Mouse (Mus musculus) kidney, postnatal 36 days (tissue): ENCODE data around the gene Pawr.
A peak's percentile ranks its signal among the peaks of the same experiment; 100 is the strongest.
"Not testable (repeated sequence)": the region's sequence is repeated elsewhere in the genome, so short reads cannot be mapped to it uniquely, and the experiment has no call there.

Experiments used
- DNase-seq, 2 experiments: peaks; one replicate each; pipeline ENCODE4 v3.0.0; 2021 to 2022; ENCODE audit warnings: mixed read lengths in 2 of 2

Gene Pawr

GRCm38 (mm10) chr10:108392151-108392550 is 60.2 kb downstream of the Pawr start:
- DNase-seq = no peak

DNA sequence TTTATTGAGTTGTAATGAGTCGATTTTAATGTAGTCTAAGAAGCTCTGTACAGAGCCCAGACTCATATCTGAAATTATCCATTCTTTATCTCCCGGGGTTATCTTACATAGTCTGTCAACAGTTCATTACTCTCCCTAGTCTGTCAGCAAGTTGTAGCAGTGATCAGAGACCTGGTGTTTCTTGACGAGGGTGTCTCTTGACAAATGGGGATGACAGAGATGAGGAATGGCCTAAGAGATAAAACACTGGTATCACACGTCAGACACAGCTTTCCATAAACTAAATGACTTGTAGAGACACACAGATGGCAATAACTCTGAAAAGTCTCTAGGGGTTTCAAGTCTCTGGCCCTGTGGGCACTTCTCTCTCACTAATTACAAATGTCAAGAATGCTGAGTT is 62.4 kb downstream of the Pawr start:
- no peak for DNase-seq

- DNase-seq = no peak
Observed at GRCm38 (mm10) chr10:108395229-108395628, 63.3 kb downstream of the Pawr start.

DNA sequence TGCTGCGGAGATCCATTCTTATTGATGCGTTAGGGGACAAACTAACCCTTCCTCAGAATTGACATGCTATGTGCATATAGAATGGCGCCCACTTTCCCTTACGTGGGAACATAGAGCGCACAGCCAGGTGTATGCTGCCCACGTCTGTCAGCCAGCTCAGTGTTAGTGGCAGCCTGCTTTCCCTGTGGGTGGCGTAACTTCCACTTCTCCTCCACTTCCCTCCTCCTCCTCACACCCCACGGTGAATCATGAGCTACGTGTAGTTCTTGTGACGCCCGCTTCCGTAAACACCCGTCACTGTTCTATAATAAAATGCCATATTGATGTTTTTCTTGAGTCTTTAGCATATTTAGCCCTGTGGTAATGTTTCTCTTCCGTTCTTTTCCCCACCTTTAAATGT is 63.7 kb downstream of the Pawr start:
- DNase-seq = no peak

GRCm38 (mm10) chr10:108402751-108403150 is 70.8 kb downstream of the Pawr start:
- no peak for DNase-seq

GRCm38 (mm10) chr10:108403366-108403865 is 71.5 kb downstream of the Pawr start:
- DNase-seq = no peak

DNA sequence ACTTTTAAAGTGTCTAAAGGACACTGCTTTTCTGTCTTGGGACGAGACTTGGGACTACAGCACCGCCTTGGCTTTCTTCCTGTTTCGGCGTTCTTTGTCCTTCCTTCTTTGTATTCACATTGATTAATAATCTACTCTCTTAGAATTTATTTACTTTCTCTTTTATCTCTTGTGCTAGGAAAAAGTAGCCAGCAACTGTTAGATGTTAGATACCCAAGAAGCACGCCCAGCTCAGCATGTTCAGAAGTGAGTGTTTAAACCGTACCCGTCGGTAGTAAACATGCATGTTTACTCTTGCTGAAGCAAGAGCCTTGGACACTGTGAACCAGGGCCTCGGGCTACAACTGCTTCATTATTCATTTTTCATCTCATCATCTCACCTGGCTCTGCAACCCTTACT is 72.2 kb downstream of the Pawr start:
- DNase-seq = peak; percentile 65

DNA sequence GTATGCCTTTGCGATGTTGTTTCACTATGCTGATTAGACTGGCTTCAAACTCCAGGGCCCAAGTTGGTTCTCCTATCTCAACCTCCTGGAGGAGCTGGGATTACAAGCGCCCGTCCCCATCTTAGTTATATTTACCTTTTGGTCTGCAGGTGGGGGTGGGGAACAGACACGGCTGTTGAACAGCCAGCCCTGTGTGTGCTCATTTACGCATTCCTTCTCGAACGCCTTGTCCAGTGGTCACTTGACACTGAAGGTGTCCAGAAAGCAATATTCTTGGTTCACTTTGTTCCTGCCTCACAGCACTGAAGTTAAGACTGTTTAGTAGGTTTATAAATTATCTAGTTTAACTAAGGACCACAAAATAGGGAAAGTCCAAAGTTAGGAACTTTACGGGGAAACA is 73.2 kb downstream of the Pawr start:
- DNase-seq = peak; percentile 65 to 75

GRCm38 (mm10) chr10:108405931-108406330 is 74.0 kb downstream of the Pawr start:
- no peak for DNase-seq

- DNase-seq = peak in 1 of 2 experiments; percentile 29
Observed at GRCm38 (mm10) chr10:108406798-108407754, 75.2 kb downstream of the Pawr start.

- DNase-seq = peak in 1 of 2 experiments; percentile 34
Observed at GRCm38 (mm10) chr10:108408025-108408424, 76.1 kb downstream of the Pawr start.

GRCm38 (mm10) chr10:108408437-108408836 is 76.5 kb downstream of the Pawr start:
- no peak for DNase-seq

DNA sequence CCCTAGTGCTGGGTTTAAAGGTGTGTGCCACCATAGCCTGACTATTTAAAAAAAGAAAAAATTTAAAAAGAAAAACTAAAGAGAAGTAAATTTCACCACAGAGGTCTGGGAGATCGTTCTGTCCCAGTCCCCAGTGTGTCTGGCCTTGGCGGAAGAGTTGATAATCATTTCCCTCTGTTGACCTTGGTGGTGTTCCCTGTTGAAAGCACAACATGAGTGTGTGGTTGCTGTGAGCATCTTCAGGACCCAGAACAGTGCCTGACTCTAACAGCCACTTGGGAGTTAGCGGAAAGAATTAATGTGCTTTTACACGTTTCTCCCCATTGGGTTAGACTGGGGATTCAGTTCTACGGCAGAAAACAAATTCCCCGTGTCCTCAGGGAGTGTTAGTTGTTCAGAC is 77.1 kb downstream of the Pawr start:
- no peak for DNase-seq

GRCm38 (mm10) chr10:108409529-108409928 is 77.6 kb downstream of the Pawr start:
- no peak for DNase-seq

- DNase-seq = no peak
Observed at GRCm38 (mm10) chr10:108414936-108415635, 83.2 kb downstream of the Pawr start.

DNA sequence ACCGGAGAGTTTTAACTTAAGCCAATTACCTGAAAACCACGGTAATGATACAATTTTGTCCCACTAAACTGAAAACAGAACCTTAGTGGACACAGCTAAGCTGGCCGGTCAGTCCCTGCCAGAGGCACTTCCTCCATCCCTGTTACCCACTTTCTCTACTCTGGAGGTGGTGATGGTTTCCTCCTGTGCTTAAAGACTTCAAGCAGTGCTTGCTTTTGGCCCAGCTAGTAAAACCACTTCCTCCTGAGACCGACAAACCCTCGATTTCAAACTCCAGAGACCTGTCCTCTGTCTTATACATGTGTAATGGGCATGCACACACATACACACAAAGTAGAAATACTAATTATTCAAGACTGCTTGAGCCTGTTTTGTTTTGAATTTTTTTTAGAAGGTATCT is 85.5 kb downstream of the Pawr start:
- no peak for DNase-seq

DNA sequence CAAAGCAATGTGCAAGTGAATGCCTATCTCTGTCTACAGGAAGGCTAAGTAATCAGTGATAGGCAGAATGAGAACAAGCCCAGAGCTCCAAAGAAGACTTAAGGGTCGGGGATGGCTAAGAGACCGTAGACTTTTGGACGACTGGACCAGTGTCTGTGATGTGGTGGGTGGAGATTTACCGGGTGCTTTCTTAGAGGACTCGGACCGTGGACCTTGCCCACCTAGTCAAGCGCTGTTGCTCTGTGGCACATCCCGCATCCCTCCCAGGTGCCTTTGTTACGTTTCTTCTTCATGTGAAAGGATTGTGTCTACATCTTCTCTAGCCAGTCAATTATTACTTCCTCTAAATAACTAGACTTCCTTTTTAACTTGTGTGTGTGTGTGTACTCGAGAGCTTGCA is 98.6 kb downstream of the Pawr start:
- peak; percentile 50 to 51 for DNase-seq

DNA sequence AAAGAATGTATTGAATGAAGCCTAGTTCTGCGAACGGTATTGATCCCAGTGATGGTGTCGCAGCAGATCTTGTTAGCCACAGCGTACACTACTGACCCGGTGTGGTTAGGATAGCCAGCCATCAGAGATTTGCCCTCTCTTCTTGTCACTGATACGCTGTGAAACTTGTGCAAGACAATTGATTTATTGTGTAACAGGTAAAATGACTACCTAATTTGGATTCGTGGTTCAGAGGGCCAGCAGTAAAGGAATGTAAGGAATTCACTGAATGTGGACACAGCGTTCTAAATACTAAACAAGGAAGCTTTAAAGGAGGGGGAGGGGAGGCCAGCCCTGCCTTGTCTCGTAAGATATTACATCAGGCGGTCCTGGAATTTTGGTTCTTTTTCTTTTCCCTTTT is 100.3 kb downstream of the Pawr start:
- DNase-seq = peak; percentile 51 to 71

GRCm38 (mm10) chr10:108433976-108434375 is 102.1 kb downstream of the Pawr start:
- peak in 1 of 2 experiments; percentile 64 for DNase-seq

DNA sequence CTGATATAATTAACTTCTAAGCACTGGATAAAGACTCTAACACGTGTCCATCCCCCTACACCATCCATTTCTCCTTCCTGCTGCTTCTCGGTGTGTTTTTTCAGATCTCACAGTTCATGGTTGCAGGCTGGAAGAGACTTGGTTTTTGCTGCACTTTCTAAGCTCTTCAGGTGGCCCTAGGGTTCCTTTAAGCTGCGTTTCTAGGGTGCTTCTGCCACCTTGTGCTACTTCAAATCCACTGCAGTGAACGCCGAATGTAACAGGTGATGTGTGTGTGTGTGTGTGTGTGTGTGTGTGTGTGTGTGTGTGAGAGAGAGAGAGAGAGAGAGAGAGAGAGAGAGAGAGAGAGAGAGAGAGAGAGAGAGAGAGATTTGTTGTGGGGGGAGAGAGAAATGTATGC is 103.7 kb downstream of the Pawr start:
- DNase-seq = peak; percentile 63 to 80

DNA sequence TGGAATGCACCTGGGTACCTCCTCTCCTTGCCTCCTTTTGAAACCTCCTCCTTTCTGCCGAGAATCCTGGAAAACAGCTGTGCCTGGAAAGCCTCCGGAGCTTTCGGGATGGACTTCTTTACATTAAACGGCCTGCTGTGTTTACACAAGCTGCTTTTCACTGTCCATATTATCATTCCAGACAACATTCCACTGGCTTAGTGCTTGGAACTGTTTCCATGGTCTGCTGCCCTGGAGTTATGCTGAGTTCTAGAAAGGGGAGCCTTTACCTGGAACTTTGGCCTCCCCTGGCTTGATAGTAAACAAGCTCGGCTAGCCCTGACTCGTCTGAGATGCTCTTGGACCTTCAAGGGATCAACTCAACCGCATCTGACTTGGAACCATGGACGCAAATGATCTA is 104.4 kb downstream of the Pawr start:
- DNase-seq = peak; percentile 71 to 89

GRCm38 (mm10) chr10:108440251-108440650 is 108.3 kb downstream of the Pawr start:
- not testable (repeated sequence) for DNase-seq
